Mouse (Mus musculus) brain, embryonic 18.5 days (tissue): ENCODE data around the gene Chmp6.

Experiments used
- DNase-seq: peaks from one replicate; pipeline ENCODE4 v3.0.0-alpha.2; 2012; ENCODE audit warnings: low read depth, low spot score

The Chmp6 gene

GRCm38 (mm10) chr11:119913291-119913934 lies at the start of gene Chmp6:
Gene Chmp6 (plus strand): TSS chr11:119913441.
- DNase-seq = peak; percentile 54

- no peak for DNase-seq
These were observed 46.4 kb upstream of the Chmp6 start for GRCm38 (mm10) chr11:119866837-119867236.

GRCm38 (mm10) chr11:119868138-119868537 lies 45.1 kb upstream of the Chmp6 start:
- no peak for DNase-seq

- DNase-seq = no peak
These were observed 44.7 kb upstream of the Chmp6 start for GRCm38 (mm10) chr11:119868556-119868955.

GRCm38 (mm10) chr11:119871141-119871540 lies 42.1 kb upstream of the Chmp6 start:
- no peak for DNase-seq

- no peak for DNase-seq
These were observed 39.6 kb upstream of the Chmp6 start for GRCm38 (mm10) chr11:119873643-119874042.

DNA sequence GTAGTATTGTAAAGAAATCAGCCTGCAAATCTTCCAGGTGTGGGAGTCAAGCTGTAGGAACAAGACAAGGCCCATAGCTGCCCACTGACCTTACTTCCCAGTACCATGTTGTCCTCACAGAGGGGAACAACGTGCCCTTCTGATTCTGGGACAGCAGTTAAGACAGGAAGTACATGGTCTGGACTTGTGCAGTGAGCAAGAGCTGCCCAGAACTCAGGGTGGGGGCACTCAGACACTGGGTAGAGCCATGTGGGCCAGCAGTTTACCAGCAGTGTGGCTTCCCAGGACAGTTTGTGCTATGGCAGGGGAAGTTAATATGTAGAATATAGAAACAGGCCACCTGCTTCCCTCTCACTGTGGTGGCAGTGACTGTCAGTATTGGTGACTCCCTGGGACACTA lies 38.4 kb upstream of the Chmp6 start:
- DNase-seq = no peak

DNA sequence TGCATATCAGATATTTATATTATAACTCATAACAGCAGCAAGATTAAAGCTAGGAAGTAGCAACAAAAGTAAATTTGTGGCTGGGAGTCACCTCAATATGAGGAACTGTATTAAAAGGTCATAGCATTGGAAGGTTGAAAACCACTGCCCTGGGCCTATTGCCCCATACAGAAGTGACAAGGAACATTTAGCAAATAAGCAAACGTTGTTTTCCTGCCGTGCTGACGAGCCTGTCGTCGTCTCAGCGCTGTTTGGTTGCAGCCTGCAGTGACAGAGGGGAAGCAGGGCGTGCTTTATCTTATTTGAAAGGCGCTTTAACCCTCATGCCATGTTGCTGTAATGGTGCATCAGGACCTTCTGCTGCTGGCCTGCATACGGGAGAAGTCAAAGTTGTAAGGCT lies 37.6 kb upstream of the Chmp6 start:
- DNase-seq = no peak

DNA sequence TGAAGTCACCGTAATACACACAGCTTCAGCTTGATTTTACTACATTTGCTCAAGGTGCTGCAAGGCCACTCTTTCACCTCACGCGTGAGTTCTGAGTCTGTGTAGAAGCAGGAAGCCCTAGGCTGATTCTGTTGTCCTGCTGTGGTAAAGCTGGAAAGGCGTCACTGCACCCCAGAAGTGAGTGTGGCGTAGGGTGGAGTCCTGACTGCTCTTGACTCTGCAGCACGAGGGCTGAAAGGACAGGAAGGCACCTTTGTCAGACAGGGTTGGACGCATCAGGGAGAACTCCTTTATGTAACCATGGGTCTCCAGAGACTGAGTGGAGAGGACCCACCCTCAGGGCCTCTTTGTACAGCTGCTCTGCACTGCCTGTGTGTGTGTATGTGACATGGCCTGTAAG lies 36.1 kb upstream of the Chmp6 start:
- no peak for DNase-seq

DNA sequence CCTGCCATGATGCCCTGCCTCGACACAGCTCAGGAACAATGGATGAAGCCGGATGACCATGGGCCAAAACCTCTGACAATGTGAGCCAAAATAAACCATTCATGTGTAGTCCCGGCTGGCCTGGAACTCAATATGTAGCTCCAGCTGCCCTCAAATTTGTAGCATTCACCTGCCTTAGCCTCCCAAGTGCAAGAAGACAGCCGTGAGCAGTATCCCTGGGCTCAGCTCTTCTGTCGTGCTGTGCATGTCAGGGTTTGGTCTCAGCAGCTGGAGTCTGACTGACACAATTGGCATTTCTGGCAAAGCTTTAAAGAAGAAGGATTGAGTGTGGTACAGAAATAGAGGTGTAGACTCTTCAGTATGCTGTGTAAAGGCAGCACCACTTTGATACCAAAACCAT lies 33.7 kb upstream of the Chmp6 start:
- DNase-seq = no peak

DNA sequence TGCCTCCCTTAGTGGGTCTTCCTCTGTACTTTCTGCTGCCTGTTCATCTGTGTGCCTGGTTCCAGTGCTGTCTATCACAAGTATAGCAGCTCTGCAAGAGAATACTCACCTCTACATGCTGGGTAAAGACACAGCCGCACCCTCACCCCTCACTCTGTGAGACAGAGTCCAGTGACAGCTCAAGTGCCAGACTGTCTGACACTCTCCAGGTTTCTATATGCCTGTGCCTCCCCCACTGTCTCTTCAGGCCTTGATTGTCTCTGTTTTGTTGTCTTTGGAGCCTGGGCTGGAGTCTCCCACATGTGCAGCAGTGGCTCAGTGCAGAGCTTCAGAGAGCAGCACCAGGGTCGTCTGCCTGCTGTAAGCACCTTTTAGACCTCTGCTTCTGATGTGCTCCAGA lies 29.6 kb upstream of the Chmp6 start:
- no peak for DNase-seq

DNA sequence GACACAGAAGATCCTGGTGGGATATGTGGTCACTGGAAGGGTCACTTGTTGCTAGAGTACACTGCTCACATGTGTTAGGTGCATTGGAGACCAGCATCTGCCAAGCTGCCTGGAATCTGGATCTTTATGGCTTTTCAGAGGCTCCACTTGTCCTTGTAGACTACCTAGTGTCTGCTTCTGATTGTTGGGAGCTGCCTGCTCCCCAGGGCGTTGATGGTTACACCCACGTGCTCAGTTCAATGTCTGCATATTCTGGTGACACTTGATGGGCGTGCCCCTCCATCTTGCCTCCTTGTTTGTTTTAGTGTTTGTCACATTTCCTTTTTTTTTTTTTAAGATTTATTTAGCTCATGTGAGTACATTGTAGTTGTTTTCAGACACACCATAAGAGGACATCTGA lies 23.3 kb upstream of the Chmp6 start:
- no peak for DNase-seq

DNA sequence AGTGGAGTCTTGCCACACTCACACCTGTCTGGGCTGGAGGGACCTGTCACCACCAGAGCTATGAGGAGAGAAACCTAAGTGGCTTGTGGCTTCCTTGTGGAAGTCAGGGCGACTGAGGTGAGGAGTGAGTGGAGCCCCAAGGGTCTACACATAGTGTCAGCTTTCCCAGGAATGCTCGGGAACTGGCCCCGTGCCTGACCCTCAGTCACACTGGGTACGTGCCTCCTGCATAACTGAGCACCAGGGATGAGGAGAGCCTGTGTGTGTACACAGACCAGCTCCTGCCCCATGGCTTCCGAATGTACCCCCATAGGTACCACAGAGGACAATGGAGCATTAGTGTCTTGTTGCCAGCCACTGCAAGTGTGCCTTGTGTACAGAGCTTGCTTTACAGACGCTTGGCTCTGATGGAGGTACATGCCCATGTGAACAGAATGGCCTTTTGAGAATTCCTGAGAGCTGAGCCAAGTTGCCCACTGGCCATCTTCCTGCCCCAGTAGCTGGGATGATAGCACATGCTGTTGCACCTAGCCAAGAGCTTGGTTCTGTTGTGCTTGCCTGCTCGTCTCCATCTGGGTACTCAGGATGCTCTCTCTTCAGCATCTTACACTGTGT lies 21.5 kb upstream of the Chmp6 start:
- no peak for DNase-seq

GRCm38 (mm10) chr11:119893667-119894236 lies 19.5 kb upstream of the Chmp6 start:
- peak; percentile 32 for DNase-seq

DNA sequence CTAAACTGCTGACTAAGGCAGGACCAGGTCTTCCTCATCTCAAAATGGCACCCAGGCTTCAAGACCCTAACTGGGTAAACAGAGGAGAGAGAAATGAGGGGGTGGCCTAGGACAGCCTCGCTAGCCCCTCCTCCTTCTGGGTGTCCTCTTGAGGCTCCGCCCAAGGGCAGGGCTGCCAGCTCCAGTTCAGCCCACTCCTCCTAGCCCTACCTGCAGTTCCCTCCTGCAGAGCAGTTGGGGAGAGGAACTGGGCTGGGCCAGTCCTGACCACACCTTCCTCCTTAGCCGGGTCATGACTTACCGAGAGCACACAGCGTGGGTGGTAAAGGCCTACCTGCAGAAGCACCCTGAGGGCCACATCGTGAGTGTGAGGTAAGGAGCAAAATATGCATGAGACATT lies 18.6 kb upstream of the Chmp6 start:
- no peak for DNase-seq

DNA sequence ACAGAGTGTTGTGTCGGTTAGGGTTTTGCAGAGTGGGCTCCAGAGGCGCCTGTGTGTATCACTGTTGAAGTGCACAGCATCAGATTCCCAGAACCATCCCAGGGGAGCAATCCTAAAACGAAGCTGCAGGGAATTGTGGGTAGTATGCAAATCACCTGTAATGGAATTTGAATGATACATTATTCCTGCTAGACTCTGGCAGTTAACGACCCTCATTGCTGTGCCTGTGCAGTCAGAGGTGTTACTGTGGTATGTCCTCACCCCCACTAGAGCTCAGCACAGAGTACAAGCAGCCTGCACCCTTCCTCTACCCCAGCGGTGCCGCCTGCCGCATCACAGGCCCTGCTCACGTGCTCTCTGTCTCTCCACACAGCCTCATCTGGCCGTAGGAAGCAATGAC lies 16.2 kb upstream of the Chmp6 start:
- no peak for DNase-seq

DNA sequence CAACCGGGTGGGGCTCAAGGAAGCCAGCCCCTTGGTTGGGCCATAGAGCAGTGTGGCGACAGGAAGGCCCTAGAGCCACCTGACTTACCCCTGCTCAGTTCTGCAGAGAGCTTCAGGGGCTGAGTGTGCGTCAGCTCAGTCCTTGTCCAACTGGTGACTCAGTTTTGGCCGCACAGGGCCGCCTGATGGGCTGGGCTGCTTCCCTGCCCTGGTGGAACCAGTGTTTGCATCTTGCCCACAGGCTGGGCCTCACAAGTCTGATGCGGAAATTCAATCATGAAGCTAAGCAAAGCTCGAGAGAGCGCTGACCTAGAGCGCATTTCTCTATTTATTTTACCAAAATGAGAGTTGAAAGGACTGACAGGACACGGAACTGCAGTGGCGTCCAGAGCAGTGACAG lies 14.3 kb upstream of the Chmp6 start:
- no peak for DNase-seq

- DNase-seq = no peak
These were observed 12.1 kb upstream of the Chmp6 start for GRCm38 (mm10) chr11:119901174-119901573.

DNA sequence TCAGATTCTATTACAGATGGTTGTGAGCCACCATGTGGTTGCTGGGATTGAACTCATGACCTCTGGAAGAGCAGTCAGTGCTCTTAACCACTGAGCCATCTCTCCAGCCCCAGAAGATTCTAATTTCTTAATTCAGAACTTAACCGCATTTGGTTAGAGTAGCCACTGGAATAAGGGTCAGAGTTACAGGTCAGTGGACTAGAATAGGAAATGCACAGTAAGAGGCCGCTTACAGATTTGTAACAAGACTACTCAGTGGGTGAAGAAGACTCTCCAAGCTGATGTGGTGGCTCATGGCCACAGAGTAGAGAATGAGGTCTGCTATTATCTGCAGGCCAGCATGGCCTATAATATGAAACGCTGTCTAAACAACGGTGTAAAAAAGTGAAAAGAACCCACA lies 10.3 kb upstream of the Chmp6 start:
- no peak for DNase-seq

GRCm38 (mm10) chr11:119904621-119905286 lies 8.5 kb upstream of the Chmp6 start:
- peak; percentile 54 for DNase-seq

GRCm38 (mm10) chr11:119905794-119906193 lies 7.4 kb upstream of the Chmp6 start:
- no peak for DNase-seq

GRCm38 (mm10) chr11:119907006-119907650 lies 6.1 kb upstream of the Chmp6 start:
- DNase-seq = no peak
